Mouse (Mus musculus): ENCODE results near the gene Rbx1. TPM values are rescaled to one million over a fixed set of nuclear protein-coding genes. Genes with fewer than 3 reads are reported as not detected.
A peak's percentile ranks its signal among the peaks of the same experiment; 100 is the strongest.

Rbx1 gene
- total and polyA plus RNA-seq, 3 experiments: 177 to 238 (median 184) TPM

GRCm38 (mm10) chr15:81465016-81465660 lies 958 bp upstream of the Rbx1 start:
- peak overlapping the region; percentile 52 to 74 (median 68) for H3K4me3 ChIP-seq (replicated peaks in 1 of 3; ENCODE audit: low read depth in 2 of 3, low read length in 2 of 3, poor library complexity in 1 of 3)
- peak; percentile 46 for DNase-seq (ENCODE audit: extremely low read depth)
- no peaks in the 10 kb centered on the region for H3K27me3 ChIP-seq (replicated peaks)
- in situ Hi-C loops (cut with MboI; ENCODE audit: low pct_ligation_motif_present, low pct_unique_long_range_greater_than_20kb, low sequenced_read_pairs): no loop called here
- peaks cover 8 to 27% of the 10 kb centered on the region in 2 experiments; a peak in 3 of 4 replicates for H3K4me1 ChIP-seq (ENCODE audit: control insufficient read depth in 1 of 2, insufficient read depth in 2 of 2)
- peaks cover 31% of the 10 kb centered on the region for H3K79me2 ChIP-seq (replicated peaks; ENCODE audit: control insufficient read depth, extremely low read depth, insufficient read depth, poor library complexity, severe bottlenecking)
- peak overlapping the region; percentile 56 for H3K4me2 ChIP-seq (ENCODE audit: insufficient read depth, low read depth, poor library complexity, severe bottlenecking)
- peaks cover 7% of the 10 kb centered on the region for H3K9me3 ChIP-seq (replicated peaks; ENCODE audit: low read length)
- peaks cover 21 to 28% of the 10 kb centered on the region in 2 experiments for H3K36me3 ChIP-seq (replicated peaks in 1 of 2; ENCODE audit: control insufficient read depth in 1 of 2, insufficient read depth in 1 of 2, low read length in 1 of 2)
- peak overlapping the region; percentile 88 for H3K9ac ChIP-seq (ENCODE audit: insufficient read depth, low read depth)
- H3K27ac ChIP-seq (ENCODE audit: insufficient read depth, low read depth): peak overlapping the region; percentile 54; the same call in 1 of the 2 replicates
- dilution Hi-C loops (cut with MboI; ENCODE audit: extremely low pct_ligation_motif_present, extremely low pct_unique_long_range_greater_than_20kb, low sequenced_read_pairs): no loop called here
- TF ChIP-seq RAD21 (IDR thresholded peaks at IDR 0.05; ENCODE audit: low read depth, low read length) (no peak), TBP (conservative IDR thresholded peaks at IDR 0.05; ENCODE audit: low read depth, low read length) (0 out of 2 replicates have a peak, but pooled peaks have one; percentile 40), HCFC1 (IDR thresholded peaks at IDR 0.05; ENCODE audit: low read depth, low read length) (0 out of 2 replicates have a peak, but pooled peaks have one; percentile 9), IRF4 (IDR thresholded peaks at IDR 0.05; ENCODE audit: low read depth, low read length) (0 out of 2 replicates have a peak, but pooled peaks have one; percentile 10), MXI1 (IDR thresholded peaks at IDR 0.05; ENCODE audit: low read depth, low read length) (peak; percentile 16; the same call in 1 of the 2 replicates), TCF12 (IDR thresholded peaks at IDR 0.05; ENCODE audit: low read depth, low read length) (0 out of 2 replicates have a peak, but pooled peaks have one; percentile 21), CHD2 (IDR thresholded peaks at IDR 0.05; ENCODE audit: low read length) (peak; percentile 56; the same call in 1 of the 2 replicates), MAFK (IDR thresholded peaks at IDR 0.05; ENCODE audit: insufficient replicate concordance, low read length) (no peak), ELF1 (IDR thresholded peaks at IDR 0.05; ENCODE audit: low read depth, low read length) (peak; percentile 56; the same call in 1 of the 2 replicates), NELFE (IDR thresholded peaks at IDR 0.05; ENCODE audit: low read depth, low read length) (no peak), ZNF384 (IDR thresholded peaks at IDR 0.05; ENCODE audit: low read depth, low read length) (no peak), JUND (conservative IDR thresholded peaks at IDR 0.05; ENCODE audit: low read depth, low read length) (no peak), CHD1 (IDR thresholded peaks at IDR 0.05; ENCODE audit: low read depth, low read length) (no peak)

- in situ Hi-C loops (cut with MboI; ENCODE audit: low pct_ligation_motif_present, low pct_unique_long_range_greater_than_20kb, low sequenced_read_pairs): no loop called here
- peak overlapping the region; percentile 45 for H3K27ac ChIP-seq (ENCODE audit: insufficient read depth, low read depth)
- no peaks in the 10 kb centered on the region for H3K27me3 ChIP-seq (replicated peaks)
- H3K9me3 ChIP-seq (replicated peaks; ENCODE audit: low read length): peaks cover 7% of the 10 kb centered on the region
- H3K4me2 ChIP-seq (ENCODE audit: insufficient read depth, low read depth, poor library complexity, severe bottlenecking): peak overlapping the region; percentile 90; the same call in 1 of the 2 replicates
- dilution Hi-C loops (cut with MboI; ENCODE audit: extremely low pct_ligation_motif_present, extremely low pct_unique_long_range_greater_than_20kb, low sequenced_read_pairs): no loop called here
- peak overlapping the region; percentile 94 for H3K9ac ChIP-seq (ENCODE audit: insufficient read depth, low read depth)
- H3K4me3 ChIP-seq (replicated peaks in 1 of 3; ENCODE audit: low read depth in 2 of 3, low read length in 2 of 3, poor library complexity in 1 of 3): peak overlapping the region; percentile 70 to 74 (median 73)
- peaks cover 31 to 37% of the 10 kb centered on the region in 2 experiments for H3K36me3 ChIP-seq (replicated peaks in 1 of 2; ENCODE audit: control insufficient read depth in 1 of 2, insufficient read depth in 1 of 2, low read length in 1 of 2)
- no peak for DNase-seq (ENCODE audit: extremely low read depth)
- peaks cover 31% of the 10 kb centered on the region for H3K79me2 ChIP-seq (replicated peaks; ENCODE audit: control insufficient read depth, extremely low read depth, insufficient read depth, poor library complexity, severe bottlenecking)
- H3K4me1 ChIP-seq (ENCODE audit: control insufficient read depth in 1 of 2, insufficient read depth in 2 of 2): peaks cover 8 to 27% of the 10 kb centered on the region in 2 experiments; a peak in 3 of 4 replicates
- TF ChIP-seq MYC (IDR thresholded peaks at IDR 0.05; ENCODE audit: low read depth, low read length): 0 out of 2 replicates have a peak, but pooled peaks have one; percentile 54
- no peak for TF ChIP-seq RAD21 (IDR thresholded peaks at IDR 0.05; ENCODE audit: low read depth, low read length)
- TF ChIP-seq PAX5 (IDR thresholded peaks at IDR 0.05; ENCODE audit: low read length): no peak
- TF ChIP-seq USF1 (IDR thresholded peaks at IDR 0.05; ENCODE audit: low read depth, low read length): no peak
- TF ChIP-seq KAT2A (IDR thresholded peaks at IDR 0.05; ENCODE audit: insufficient replicate concordance, low read length): no peak
- peak; percentile 79 for TF ChIP-seq SIN3A (IDR thresholded peaks at IDR 0.05; ENCODE audit: low read length)
- TF ChIP-seq E2F4 (IDR thresholded peaks at IDR 0.05; ENCODE audit: insufficient replicate concordance, low read depth, low read length): no peak
- no peak for TF ChIP-seq NRF1 (IDR thresholded peaks at IDR 0.05; ENCODE audit: low read depth, low read length)
- TF ChIP-seq MEF2A (IDR thresholded peaks at IDR 0.05; ENCODE audit: borderline replicate concordance, low read depth, low read length): no peak
- no peak for TF ChIP-seq ZNF384 (IDR thresholded peaks at IDR 0.05; ENCODE audit: low read depth, low read length)
- TF ChIP-seq TBP (conservative IDR thresholded peaks at IDR 0.05; ENCODE audit: low read depth, low read length): 0 out of 2 replicates have a peak, but pooled peaks have one; percentile 14
- no peak for TF ChIP-seq ETS1 (conservative IDR thresholded peaks at IDR 0.05; ENCODE audit: low read depth, low read length)
- TF ChIP-seq MAZ (IDR thresholded peaks at IDR 0.05; ENCODE audit: low read depth, low read length): no peak
- no peak for TF ChIP-seq CHD1 (IDR thresholded peaks at IDR 0.05; ENCODE audit: low read depth, low read length)
- TF ChIP-seq CHD2 (IDR thresholded peaks at IDR 0.05; ENCODE audit: low read length): no peak
- TF ChIP-seq CTCF (conservative IDR thresholded peaks at IDR 0.05 in 1 of 2, IDR thresholded peaks at IDR 0.05 in 1 of 2; ENCODE audit: low read depth in 2 of 2, low read length in 2 of 2): no peak
- TF ChIP-seq ZMIZ1 (IDR thresholded peaks at IDR 0.05; ENCODE audit: low read depth, low read length): no peak
- no peak for TF ChIP-seq GABPA (IDR thresholded peaks at IDR 0.05; ENCODE audit: insufficient replicate concordance, low read depth, low read length)
- no peak; the same call in 1 of the 2 replicates for TF ChIP-seq NELFE (IDR thresholded peaks at IDR 0.05; ENCODE audit: low read depth, low read length)
- no peak for TF ChIP-seq POLR2AphosphoS2 (IDR thresholded peaks at IDR 0.05; ENCODE audit: low read depth, low read length)
- TF ChIP-seq USF2 (conservative IDR thresholded peaks at IDR 0.05; ENCODE audit: low read depth, low read length): no peak
- no peak; the same call in 1 of the 2 replicates for TF ChIP-seq HCFC1 (IDR thresholded peaks at IDR 0.05; ENCODE audit: low read depth, low read length)
- TF ChIP-seq BHLHE40 (IDR thresholded peaks at IDR 0.05; ENCODE audit: low read depth, low read length): peak; percentile 80
- no peak for TF ChIP-seq MAFK (IDR thresholded peaks at IDR 0.05; ENCODE audit: insufficient replicate concordance, low read length)
Measured at GRCm38 (mm10) chr15:81466738-81467113, 630 bp downstream of the Rbx1 start.

Data from CH12.LX (cell line).